Mouse (Mus musculus): ENCODE measurements around the gene Senp2. TPM values are rescaled to one million over a fixed set of nuclear protein-coding genes. Genes with fewer than 3 reads are reported as not detected.

Gene Senp2
- polyA plus RNA-seq, 1 experiment from 2014 or later: 42.9 TPM

DNA sequence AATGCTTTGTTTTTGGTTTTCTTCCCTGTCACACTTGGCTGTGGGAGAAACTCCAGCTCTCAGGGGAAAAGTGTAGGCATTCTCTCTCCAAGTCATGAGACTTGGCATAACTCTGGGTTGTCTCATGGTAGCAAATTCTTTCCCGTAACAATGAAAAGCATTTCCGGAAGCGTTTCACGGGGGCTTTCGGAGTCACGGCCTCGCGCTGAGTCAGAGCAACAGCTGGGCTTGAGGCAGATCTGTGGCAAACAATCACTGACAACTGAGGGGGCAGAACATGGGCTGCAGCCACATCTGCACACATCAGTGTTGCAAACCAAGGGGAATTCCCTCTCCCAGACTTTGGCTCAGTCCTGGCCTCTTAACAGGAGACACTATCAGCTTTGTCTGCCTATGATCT is 58.1 kb downstream of the Senp2 start:
- Histone ChIP-seq H3K36me3 (peaks cover 79% of the 10 kb centered on the region), H3K9ac (no peak overlapping the region), H3K4me1 (no peaks in the 10 kb centered on the region), H3K4me3 (replicated peaks) (no peak overlapping the region), H3K4me2 (no peak overlapping the region), H3K27ac (no peak overlapping the region), H3K27me3 (replicated peaks) (no peaks in the 10 kb centered on the region), H3K9me3 (no peaks in the 10 kb centered on the region)
- no peak for ATAC-seq (ENCODE audit: insufficient read depth, low FRiP score, low read depth)
- WGBS: 81% methylated on average over 8 of the region's 8 CpGs

- Histone ChIP-seq H3K9ac (no peak overlapping the region), H3K4me1 (no peaks in the 10 kb centered on the region), H3K4me2 (no peak overlapping the region), H3K9me3 (no peaks in the 10 kb centered on the region), H3K4me3 (replicated peaks) (no peak overlapping the region), H3K27ac (no peak overlapping the region), H3K36me3 (peaks cover 64% of the 10 kb centered on the region), H3K27me3 (replicated peaks) (no peaks in the 10 kb centered on the region)
- ATAC-seq (ENCODE audit: insufficient read depth, low FRiP score, low read depth): no peak
- 80% methylated on average over 7 of the region's 7 CpGs for WGBS
Observed at GRCm38 (mm10) chr16:22071361-22071760, 62.1 kb downstream of the Senp2 start.

DNA sequence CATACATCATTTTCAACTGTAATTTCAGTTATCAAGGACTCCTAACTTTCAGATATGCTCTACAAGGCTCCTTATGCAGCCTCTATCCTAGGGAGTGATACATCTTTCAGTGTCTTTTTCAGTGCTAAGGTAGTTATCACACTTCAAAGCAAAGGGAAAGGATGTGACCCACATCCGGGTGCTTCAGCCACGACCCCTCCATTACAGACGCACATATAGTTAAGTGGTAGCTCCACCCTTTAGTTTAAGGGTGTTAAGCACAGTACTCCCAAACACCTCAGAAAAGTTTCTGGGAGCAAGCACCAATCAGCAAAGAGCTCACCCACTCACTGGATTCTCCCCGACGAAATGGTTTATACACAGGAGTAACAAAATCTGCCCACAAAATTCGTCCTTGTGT is 65.8 kb downstream of the Senp2 start:
- Histone ChIP-seq H3K36me3 (peaks cover 42% of the 10 kb centered on the region), H3K4me3 (replicated peaks) (no peak overlapping the region), H3K4me2 (no peak overlapping the region), H3K27ac (no peak overlapping the region), H3K9me3 (no peaks in the 10 kb centered on the region), H3K27me3 (replicated peaks) (no peaks in the 10 kb centered on the region), H3K4me1 (no peaks in the 10 kb centered on the region), H3K9ac (no peak overlapping the region)
- no peak for ATAC-seq (ENCODE audit: insufficient read depth, low FRiP score, low read depth)
- WGBS: 72% methylated on average over 6 of the region's 6 CpGs

GRCm38 (mm10) chr16:22075829-22076619 is 66.7 kb downstream of the Senp2 start:
- Histone ChIP-seq H3K4me3 (replicated peaks) (no peak overlapping the region), H3K4me2 (no peak overlapping the region), H3K27me3 (replicated peaks) (no peaks in the 10 kb centered on the region), H3K27ac (no peak overlapping the region), H3K9me3 (no peaks in the 10 kb centered on the region), H3K4me1 (no peaks in the 10 kb centered on the region), H3K9ac (no peak overlapping the region), H3K36me3 (peaks cover 45% of the 10 kb centered on the region)
- ATAC-seq (ENCODE audit: insufficient read depth, low FRiP score, low read depth): no peak
- WGBS: 38% methylated on average over 5 of the region's 5 CpGs

GRCm38 (mm10) chr16:22076620-22076941 is 67.3 kb downstream of the Senp2 start:
- H3K27me3 ChIP-seq (replicated peaks): no peaks in the 10 kb centered on the region
- no peak overlapping the region for H3K4me3 ChIP-seq (replicated peaks)
- no peak overlapping the region for H3K9ac ChIP-seq
- H3K4me1 ChIP-seq: no peaks in the 10 kb centered on the region
- H3K27ac ChIP-seq: no peak overlapping the region
- H3K9me3 ChIP-seq: no peaks in the 10 kb centered on the region
- 45% methylated on average over 4 of the region's 4 CpGs for WGBS
- ATAC-seq (ENCODE audit: insufficient read depth, low FRiP score, low read depth): 0 out of 2 replicates have a peak, but pooled peaks have one; percentile 37
- H3K36me3 ChIP-seq: peaks cover 44% of the 10 kb centered on the region
- H3K4me2 ChIP-seq: no peak overlapping the region

GRCm38 (mm10) chr16:22080125-22080710 is 70.9 kb downstream of the Senp2 start:
- no peaks in the 10 kb centered on the region for H3K27me3 ChIP-seq (replicated peaks)
- no peaks in the 10 kb centered on the region for H3K4me1 ChIP-seq
- peaks cover 34% of the 10 kb centered on the region for H3K36me3 ChIP-seq
- H3K27ac ChIP-seq: no peak overlapping the region
- no peak overlapping the region for H3K4me2 ChIP-seq
- ATAC-seq (ENCODE audit: insufficient read depth, low FRiP score, low read depth): no peak
- no peaks in the 10 kb centered on the region for H3K9me3 ChIP-seq
- no peak overlapping the region for H3K9ac ChIP-seq
- H3K4me3 ChIP-seq (replicated peaks): no peak overlapping the region
- 81% methylated on average over 12 of the region's 12 CpGs for WGBS

DNA sequence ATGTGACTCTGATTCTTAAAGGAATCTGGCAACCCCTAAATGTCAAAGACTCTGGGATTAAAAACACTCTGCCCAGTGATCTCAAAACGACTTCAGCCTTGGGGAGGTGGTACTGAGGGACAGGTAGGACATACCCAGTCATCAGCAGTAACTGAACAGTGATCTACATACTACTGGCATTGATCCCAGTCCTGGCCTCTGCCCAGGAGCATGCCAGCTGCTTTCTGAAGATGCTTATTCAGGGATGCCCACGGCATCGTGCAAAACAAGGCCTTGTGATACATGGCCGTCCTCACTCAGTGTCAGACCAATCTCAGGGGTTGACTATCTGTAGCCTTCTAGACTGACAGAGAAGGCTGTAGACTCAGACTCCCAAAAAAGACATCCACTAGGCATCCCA is 76.1 kb downstream of the Senp2 start:
- WGBS: 92% methylated on average over 4 of the region's 4 CpGs
- H3K4me2 ChIP-seq: no peak overlapping the region
- no peak overlapping the region for H3K9ac ChIP-seq
- H3K36me3 ChIP-seq: peaks cover 29% of the 10 kb centered on the region
- no peak overlapping the region for H3K27ac ChIP-seq
- no peak overlapping the region for H3K4me3 ChIP-seq (replicated peaks)
- H3K4me1 ChIP-seq: no peaks in the 10 kb centered on the region
- no peaks in the 10 kb centered on the region for H3K27me3 ChIP-seq (replicated peaks)
- no peaks in the 10 kb centered on the region for H3K9me3 ChIP-seq
- ATAC-seq (ENCODE audit: insufficient read depth, low FRiP score, low read depth): no peak

- Histone ChIP-seq H3K27me3 (replicated peaks) (no peaks in the 10 kb centered on the region), H3K36me3 (peaks cover 11% of the 10 kb centered on the region), H3K9ac (no peak overlapping the region), H3K4me2 (no peak overlapping the region), H3K9me3 (no peaks in the 10 kb centered on the region), H3K4me1 (no peaks in the 10 kb centered on the region), H3K4me3 (replicated peaks) (no peak overlapping the region), H3K27ac (no peak overlapping the region)
- ATAC-seq (ENCODE audit: insufficient read depth, low FRiP score, low read depth): no peak
- 66% methylated on average over 3 of the region's 3 CpGs for WGBS
Observed at GRCm38 (mm10) chr16:22091255-22091783, 82.0 kb downstream of the Senp2 start.

GRCm38 (mm10) chr16:22095751-22096150 is 86.5 kb downstream of the Senp2 start:
- Histone ChIP-seq H3K4me3 (replicated peaks) (no peak overlapping the region), H3K9me3 (no peaks in the 10 kb centered on the region), H3K27ac (no peak overlapping the region), H3K4me2 (no peak overlapping the region), H3K36me3 (0 out of 2 replicates have a peak, but pooled peaks cover 5% of the 10 kb centered on the region), H3K4me1 (no peaks in the 10 kb centered on the region), H3K9ac (no peak overlapping the region), H3K27me3 (replicated peaks) (no peaks in the 10 kb centered on the region)
- WGBS: 88% methylated on average over 1 of the region's 1 CpGs
- ATAC-seq (ENCODE audit: insufficient read depth, low FRiP score, low read depth): no peak

DNA sequence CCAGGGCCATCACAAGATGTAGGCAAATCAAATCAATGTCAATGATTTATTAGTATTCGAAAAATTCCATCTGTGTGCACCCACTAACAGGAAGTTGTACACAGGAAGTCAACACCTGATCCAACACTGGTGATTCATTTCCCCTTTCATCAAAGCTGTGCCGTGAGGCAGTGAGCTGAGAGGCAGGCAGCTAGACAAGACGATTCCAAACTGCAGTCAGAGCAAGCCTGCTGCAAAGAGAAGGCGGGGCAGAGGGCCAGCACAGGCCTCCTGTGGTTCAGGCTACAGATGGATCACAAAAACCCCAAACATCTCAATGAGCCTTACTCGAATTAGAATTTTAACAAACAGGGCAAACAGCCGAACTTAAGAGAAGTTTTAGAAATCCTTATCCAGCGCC is 88.4 kb downstream of the Senp2 start:
- no peak overlapping the region for H3K4me2 ChIP-seq
- WGBS: 55% methylated on average over 7 of the region's 7 CpGs
- H3K4me3 ChIP-seq (replicated peaks): no peak overlapping the region
- no peak for ATAC-seq (ENCODE audit: insufficient read depth, low FRiP score, low read depth)
- no peaks in the 10 kb centered on the region for H3K4me1 ChIP-seq
- no peak overlapping the region for H3K9ac ChIP-seq
- peaks cover 12% of the 10 kb centered on the region; the same call in 1 of the 2 replicates for H3K36me3 ChIP-seq
- no peaks in the 10 kb centered on the region for H3K9me3 ChIP-seq
- no peaks in the 10 kb centered on the region for H3K27me3 ChIP-seq (replicated peaks)
- no peak overlapping the region for H3K27ac ChIP-seq

Data from stomach, embryonic 15.5 days (tissue).